Mouse (Mus musculus): ENCODE data around the gene Espl1. TPM values are rescaled to one million over a fixed set of nuclear protein-coding genes. Genes with fewer than 3 reads are reported as not detected.

The Espl1 gene
- polyA plus RNA-seq, 1 experiment from 2014 or later: 25.3 TPM

DNA sequence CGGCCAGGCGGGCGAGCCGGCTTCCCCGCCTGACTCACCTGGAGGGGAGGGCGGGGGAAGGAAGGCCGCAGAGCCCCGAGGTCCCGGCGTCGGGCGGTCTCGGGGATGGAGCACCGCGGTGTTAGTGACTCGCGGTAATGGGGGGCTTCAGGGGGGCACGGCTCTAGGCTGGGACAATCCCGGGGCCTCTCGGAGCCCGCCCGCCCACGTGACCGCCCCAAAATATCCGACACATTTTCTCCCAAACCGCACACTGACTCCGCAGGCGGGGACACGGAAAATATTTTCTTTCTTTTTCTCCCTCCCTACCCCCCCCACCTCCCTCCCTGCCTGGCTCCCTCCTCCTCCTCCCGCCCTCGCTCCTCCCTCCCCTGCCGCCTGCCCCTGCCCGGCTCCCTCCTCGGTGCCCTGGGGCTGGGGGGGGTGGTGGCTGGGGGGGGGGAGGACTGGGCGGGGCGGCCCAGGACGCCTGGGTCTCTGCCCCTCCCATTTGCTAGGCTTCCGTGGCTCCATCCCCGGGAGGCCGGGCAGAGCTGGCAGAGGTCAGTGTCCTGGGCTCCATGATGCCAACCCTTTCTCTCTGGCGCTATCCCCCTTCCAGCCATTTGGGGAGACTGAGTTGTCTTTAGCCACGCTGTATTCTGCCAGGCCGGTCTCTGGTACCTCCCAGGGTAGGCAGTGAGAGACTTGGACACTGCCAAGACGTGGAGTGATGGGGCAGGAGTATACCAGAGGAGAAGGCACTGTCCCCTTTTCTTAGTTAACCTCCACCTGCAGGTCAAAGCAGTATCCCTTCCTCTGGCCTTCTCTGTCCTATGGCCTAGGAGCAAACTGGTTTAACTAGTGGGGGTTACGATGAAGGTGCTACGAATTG is 38.6 kb upstream of the Espl1 start, which contains the start of gene Rarg:
Gene Rarg (minus strand): TSS at position 316 of the 874 bp plus-strand sequence.
- peak within 1 kb of the TSS; percentile 99 for H3K27ac ChIP-seq

DNA sequence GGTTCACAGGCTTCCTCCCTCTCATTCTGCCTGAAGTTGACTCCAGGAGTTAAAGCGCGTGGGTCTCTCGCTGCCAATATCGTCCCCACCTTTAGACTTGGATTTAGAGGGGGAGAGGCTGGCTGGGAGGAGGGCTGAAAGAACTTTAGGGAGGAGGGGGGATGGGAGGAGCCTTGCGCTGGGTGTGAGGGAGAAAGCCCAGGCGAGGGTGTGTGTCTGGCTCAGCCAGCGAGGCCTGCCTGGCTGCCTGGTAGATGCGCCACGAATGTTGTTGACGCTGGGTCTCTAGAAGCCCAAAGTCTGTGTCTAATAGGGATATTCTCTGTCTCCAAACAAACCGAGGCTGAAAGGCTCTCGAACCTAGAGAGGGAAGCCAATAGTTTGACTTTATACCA is 38.0 kb upstream of the Espl1 start:
- peak overlapping the region; percentile 99 for H3K27ac ChIP-seq
- H3K4me1 ChIP-seq: peaks cover 75% of the 10 kb centered on the region
- H3K36me3 ChIP-seq: peaks cover 12% of the 10 kb centered on the region
- H3K4me3 ChIP-seq: peak overlapping the region; percentile 76
- H3K9ac ChIP-seq: peak overlapping the region; percentile 97
- H3K4me2 ChIP-seq: peak overlapping the region; percentile 98
- no peaks in the 10 kb centered on the region for H3K27me3 ChIP-seq
- H3K9me3 ChIP-seq: no peaks in the 10 kb centered on the region
- 1% methylated on average over 12 of the region's 12 CpGs for WGBS
- peak; percentile 48; the same call in 1 of the 2 replicates for ATAC-seq (ENCODE audit: insufficient number of reproducible peaks, insufficient read depth, low FRiP score, low TSS enrichment, low read depth)

More for the DNA sequence above, 38.6 kb upstream of the Espl1 start, which contains the start of gene Rarg:
- Histone ChIP-seq H3K27me3 (no peaks in the 10 kb centered on the region), H3K4me3 (peak within 1 kb of the TSS; percentile 76), H3K4me1 (peaks cover 76% of the 10 kb centered on the region), H3K9ac (peak within 1 kb of the TSS; percentile 97), H3K9me3 (no peaks in the 10 kb centered on the region), H3K4me2 (peak within 1 kb of the TSS; percentile 98), H3K36me3 (peaks cover 17% of the 10 kb centered on the region)
- under 1% methylated on average over 43 of the region's 46 CpGs for WGBS
- peak; percentile 57 for ATAC-seq (ENCODE audit: insufficient number of reproducible peaks, insufficient read depth, low FRiP score, low TSS enrichment, low read depth)

DNA sequence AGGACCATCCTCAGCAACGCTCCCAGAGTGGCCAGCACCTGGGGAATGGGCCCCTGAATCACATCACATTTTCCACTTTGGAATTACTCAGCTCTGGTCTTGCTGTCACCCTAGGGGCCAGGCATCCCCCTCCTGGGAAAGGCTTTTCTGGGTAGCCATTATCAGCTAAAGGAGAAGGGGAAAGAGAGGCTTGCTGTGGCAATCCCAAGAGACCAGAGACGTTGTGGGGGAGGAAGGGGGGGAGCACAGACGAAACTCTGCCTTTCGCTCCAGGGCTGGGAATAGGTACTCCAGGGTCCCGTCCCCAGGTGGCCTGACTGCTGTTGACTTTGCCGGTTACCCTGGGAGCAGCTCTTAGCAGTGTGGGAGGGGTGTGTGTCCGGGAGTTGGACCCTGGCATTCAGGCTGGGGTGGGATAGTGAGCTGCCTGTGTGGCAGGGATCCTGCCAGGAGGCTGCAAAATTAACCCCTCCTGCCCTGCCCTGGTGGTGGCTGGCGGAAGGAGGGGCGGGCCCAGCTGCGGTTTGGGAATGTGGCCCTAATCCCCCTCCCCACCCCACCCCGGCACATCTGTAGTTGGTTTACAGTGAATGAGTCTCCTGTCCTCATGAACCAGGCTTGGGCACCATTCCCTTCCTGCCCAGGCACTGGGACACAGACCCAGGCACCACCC is 37.3 kb upstream of the Espl1 start:
- Histone ChIP-seq H3K27me3 (no peaks in the 10 kb centered on the region), H3K4me1 (peaks cover 73% of the 10 kb centered on the region), H3K36me3 (peaks cover 7% of the 10 kb centered on the region), H3K9me3 (no peaks in the 10 kb centered on the region), H3K4me3 (peak overlapping the region; percentile 76), H3K4me2 (peak overlapping the region; percentile 98), H3K27ac (peak overlapping the region; percentile 99), H3K9ac (peak overlapping the region; percentile 97)
- WGBS: 4% methylated on average over 11 of the region's 11 CpGs
- peak; percentile 60 for ATAC-seq (ENCODE audit: insufficient number of reproducible peaks, insufficient read depth, low FRiP score, low TSS enrichment, low read depth)

DNA sequence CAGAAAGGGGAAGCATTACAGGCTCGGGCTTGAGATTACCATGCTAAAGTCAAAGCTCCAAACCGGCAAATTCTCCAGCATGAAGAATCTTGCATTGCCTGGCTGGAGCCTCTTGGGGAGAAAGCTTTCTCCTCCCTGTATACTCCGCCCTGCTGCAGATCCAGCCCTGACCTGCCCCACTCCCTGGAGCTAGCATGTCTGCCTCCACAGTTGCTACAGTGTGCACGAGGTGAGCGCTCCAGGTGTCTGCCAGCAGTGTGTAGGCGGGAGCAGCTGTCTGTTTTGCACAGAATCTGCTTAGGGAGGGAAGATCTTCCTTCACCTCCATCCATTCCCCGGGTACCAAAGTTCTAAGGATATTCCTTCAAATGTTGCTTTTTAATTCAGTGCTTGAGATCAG is 33.5 kb upstream of the Espl1 start:
- peak overlapping the region; percentile 26 for H3K4me2 ChIP-seq

DNA sequence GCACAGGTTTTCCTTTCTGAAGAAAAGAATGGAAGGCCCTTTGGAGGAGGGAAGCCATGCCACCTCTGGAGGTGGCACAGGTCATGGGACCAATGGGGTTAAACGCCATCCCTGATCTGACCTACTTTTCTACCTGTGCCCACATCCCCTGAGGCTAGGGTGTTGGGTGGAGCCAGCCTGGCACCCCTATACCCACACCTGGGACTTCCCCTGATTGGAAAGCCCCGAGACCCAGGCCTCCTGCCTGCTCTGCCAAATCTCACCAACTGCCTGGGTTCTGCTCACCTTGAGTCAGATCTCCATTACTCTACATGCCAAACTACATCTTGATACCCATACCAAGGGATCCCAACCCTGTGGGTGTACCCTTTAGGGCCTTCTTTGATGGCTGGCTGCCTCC is 33.0 kb upstream of the Espl1 start:
- H3K36me3 ChIP-seq: no peaks in the 10 kb centered on the region
- 77% methylated on average over 2 of the region's 2 CpGs for WGBS
- H3K9me3 ChIP-seq: no peaks in the 10 kb centered on the region
- H3K27ac ChIP-seq: peak overlapping the region; percentile 75
- ATAC-seq (ENCODE audit: insufficient number of reproducible peaks, insufficient read depth, low FRiP score, low TSS enrichment, low read depth): no peak
- H3K4me2 ChIP-seq: no peak overlapping the region
- peaks cover 43% of the 10 kb centered on the region for H3K4me1 ChIP-seq
- H3K4me3 ChIP-seq: no peak overlapping the region
- H3K9ac ChIP-seq: no peak overlapping the region
- no peaks in the 10 kb centered on the region for H3K27me3 ChIP-seq

More for the DNA sequence above, 33.5 kb upstream of the Espl1 start:
- H3K36me3 ChIP-seq: no peaks in the 10 kb centered on the region
- H3K9ac ChIP-seq: peak overlapping the region; percentile 27; the same call in 1 of the 2 replicates
- no peaks in the 10 kb centered on the region for H3K9me3 ChIP-seq
- peaks cover 48% of the 10 kb centered on the region for H3K4me1 ChIP-seq
- WGBS: 36% methylated on average over 7 of the region's 7 CpGs
- no peaks in the 10 kb centered on the region for H3K27me3 ChIP-seq
- 0 out of 2 replicates have a peak, but pooled peaks have one; percentile 30 for ATAC-seq (ENCODE audit: insufficient number of reproducible peaks, insufficient read depth, low FRiP score, low TSS enrichment, low read depth)
- peak overlapping the region; percentile 75 for H3K27ac ChIP-seq
- H3K4me3 ChIP-seq: no peak overlapping the region

DNA sequence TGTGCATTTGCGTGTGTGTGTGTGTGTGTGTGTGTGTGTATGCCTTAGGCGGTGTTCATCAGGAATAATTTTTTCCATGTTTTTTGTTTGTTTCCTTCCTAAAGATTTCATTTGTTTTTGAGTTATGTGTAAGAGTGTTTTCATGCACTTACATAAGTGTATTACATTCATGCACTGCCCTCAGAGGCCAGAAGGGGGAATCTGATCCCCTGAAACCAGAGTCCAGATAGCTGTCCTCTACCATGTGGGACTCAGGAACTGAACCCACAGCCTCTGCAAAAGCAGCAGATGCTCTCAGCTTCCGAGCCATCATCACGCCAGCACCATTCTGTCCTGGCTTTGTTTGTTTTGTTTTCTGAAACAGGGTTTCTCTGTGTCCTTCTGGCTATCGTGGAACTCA is 30.5 kb upstream of the Espl1 start:
- Histone ChIP-seq H3K4me2 (no peak overlapping the region), H3K4me1 (peaks cover 28% of the 10 kb centered on the region), H3K27ac (no peak overlapping the region), H3K36me3 (no peaks in the 10 kb centered on the region), H3K4me3 (no peak overlapping the region), H3K27me3 (no peaks in the 10 kb centered on the region), H3K9me3 (no peaks in the 10 kb centered on the region), H3K9ac (no peak overlapping the region)
- ATAC-seq (ENCODE audit: insufficient number of reproducible peaks, insufficient read depth, low FRiP score, low TSS enrichment, low read depth): no peak
- 85% methylated on average over 5 of the region's 5 CpGs for WGBS

DNA sequence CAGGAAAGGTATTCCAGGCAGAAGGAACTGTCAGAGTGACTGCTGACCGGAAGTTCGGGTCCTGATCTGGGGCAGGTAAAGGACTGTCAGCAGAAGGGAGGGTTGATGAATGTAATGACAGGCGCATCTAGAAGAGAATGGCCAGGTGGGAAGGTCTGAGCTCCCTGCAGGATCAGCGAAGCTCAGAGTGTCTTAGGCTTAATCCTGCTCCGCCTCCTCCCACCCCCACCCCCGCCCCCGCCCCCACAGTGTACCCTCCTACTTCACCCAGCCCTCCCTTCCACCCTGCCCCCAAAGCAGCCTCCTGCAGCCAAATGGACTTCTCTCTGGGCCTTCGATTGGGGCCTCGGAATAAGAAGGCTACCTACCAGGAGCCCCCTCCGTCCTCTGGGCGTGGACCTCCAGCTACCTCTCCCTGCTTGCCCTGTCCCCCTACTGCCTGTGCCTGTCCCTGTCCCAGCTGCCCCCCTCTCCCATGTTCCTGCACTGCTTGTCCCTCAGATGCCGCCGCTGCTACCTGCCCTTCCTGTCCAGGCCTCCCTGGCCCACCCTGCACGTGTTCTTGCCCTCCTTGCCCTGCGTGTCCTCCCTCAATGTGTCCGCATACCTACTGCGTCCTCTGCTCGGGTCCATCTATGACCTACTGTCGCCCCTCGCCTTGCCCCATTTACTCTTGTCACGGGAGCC is 25.6 kb upstream of the Espl1 start, which contains the start of gene Gm9918:
Gene Gm9918 (plus strand): TSS at position 290 of the 687 bp plus-strand sequence.
- Histone ChIP-seq H3K4me3 (peak within 1 kb of the TSS; percentile 45), H3K36me3 (no peaks in the 10 kb centered on the region), H3K27me3 (no peaks in the 10 kb centered on the region), H3K9me3 (no peaks in the 10 kb centered on the region), H3K27ac (peak within 1 kb of the TSS; percentile 35), H3K9ac (peak within 1 kb of the TSS; percentile 72), H3K4me2 (peak within 1 kb of the TSS; percentile 79), H3K4me1 (peaks cover 22% of the 10 kb centered on the region)
- 7% methylated on average over 20 of the region's 21 CpGs for WGBS
- ATAC-seq (ENCODE audit: insufficient number of reproducible peaks, insufficient read depth, low FRiP score, low TSS enrichment, low read depth): 0 out of 2 replicates have a peak, but pooled peaks have one; percentile 37

DNA sequence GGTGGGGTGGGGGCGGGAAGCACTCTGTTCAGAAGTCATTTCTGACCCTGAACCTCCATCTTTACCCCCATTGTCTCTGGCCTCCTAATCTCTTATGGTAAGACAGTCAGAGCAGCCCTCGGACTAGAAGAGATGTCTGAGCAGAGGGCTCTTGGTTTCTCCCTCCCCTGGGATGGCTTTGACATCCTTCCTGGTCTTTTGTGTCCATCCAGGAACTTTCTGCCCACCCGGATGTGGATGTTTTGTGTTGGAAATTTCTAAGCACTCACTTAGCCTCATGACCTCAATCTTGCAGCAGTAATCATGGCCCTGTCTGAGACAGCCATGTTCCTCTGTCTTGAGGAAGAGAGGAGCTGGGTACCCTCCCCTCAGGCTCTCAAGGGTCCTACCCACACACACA is 24.6 kb upstream of the Espl1 start:
- 24% methylated on average over 3 of the region's 3 CpGs for WGBS
- H3K9ac ChIP-seq: peak overlapping the region; percentile 72; the same call in 1 of the 2 replicates
- no peaks in the 10 kb centered on the region for H3K9me3 ChIP-seq
- peaks cover 22% of the 10 kb centered on the region for H3K4me1 ChIP-seq
- H3K36me3 ChIP-seq: no peaks in the 10 kb centered on the region
- no peak for ATAC-seq (ENCODE audit: insufficient number of reproducible peaks, insufficient read depth, low FRiP score, low TSS enrichment, low read depth)
- H3K27me3 ChIP-seq: no peaks in the 10 kb centered on the region
- peak overlapping the region; percentile 35; the same call in 1 of the 2 replicates for H3K27ac ChIP-seq
- peak overlapping the region; percentile 79 for H3K4me2 ChIP-seq
- H3K4me3 ChIP-seq: peak overlapping the region; percentile 45

DNA sequence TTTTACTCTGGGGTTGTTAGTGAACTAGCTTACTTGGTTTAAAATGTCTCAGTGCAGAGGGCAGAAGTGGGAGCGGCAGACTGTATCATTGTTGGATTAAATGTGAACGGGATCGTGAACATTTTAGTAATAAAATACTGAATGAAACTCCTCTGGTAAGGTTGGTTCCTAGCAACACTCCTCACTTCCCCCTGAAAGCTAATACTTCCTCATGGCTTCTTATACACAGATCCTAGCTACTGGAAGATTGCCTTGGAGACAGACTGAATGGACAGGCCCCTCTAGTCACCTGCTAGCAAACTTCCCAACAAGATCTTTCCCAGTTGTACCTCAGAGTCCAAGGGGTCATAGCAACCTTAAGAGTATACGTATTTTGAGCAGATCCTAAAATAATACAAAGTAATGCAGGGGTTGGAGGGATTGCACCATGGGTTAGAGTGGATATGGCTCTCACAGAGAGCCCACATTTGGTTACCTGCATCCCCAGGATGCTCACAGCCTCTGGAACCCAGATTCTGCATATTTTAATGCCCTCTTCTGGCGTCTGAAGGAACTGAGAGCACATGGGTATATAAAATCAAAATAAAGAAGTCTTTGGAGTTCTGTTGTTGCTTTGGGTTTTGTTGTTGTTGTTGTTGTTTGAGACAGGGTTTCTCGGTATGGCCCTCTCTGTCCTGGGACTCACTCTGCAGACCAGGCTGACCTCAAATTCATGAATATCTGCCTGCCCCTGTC is 21.9 kb upstream of the Espl1 start:
- H3K9ac ChIP-seq: no peak overlapping the region
- no peaks in the 10 kb centered on the region for H3K9me3 ChIP-seq
- peaks cover 26% of the 10 kb centered on the region for H3K4me1 ChIP-seq
- no peak overlapping the region for H3K4me3 ChIP-seq
- ATAC-seq (ENCODE audit: insufficient number of reproducible peaks, insufficient read depth, low FRiP score, low TSS enrichment, low read depth): no peak
- H3K4me2 ChIP-seq: no peak overlapping the region
- H3K27me3 ChIP-seq: no peaks in the 10 kb centered on the region
- WGBS: 72% methylated on average over 6 of the region's 6 CpGs
- no peaks in the 10 kb centered on the region for H3K36me3 ChIP-seq
- H3K27ac ChIP-seq: no peak overlapping the region

DNA sequence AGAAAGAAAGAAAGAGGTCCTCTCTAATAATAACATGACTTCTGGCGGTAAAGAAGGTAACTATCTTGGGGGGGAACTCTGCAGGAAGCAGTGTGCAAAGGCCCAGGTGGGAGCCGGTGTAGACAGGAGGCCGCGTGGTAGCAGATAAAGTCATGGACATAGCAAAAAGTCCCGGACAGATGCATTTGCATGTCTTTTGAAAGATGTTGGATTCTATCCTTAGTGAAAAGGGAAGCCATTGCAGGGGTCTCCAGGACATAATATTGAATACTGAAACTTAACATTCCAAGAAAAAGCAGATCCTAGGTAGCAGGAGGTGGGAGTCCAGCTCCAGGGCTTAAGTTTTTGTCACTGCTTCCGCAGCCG is 17.4 kb upstream of the Espl1 start:
- H3K27me3 ChIP-seq: no peaks in the 10 kb centered on the region
- peaks cover 21% of the 10 kb centered on the region for H3K4me1 ChIP-seq
- ATAC-seq (ENCODE audit: insufficient number of reproducible peaks, insufficient read depth, low FRiP score, low TSS enrichment, low read depth): no peak
- H3K9me3 ChIP-seq: no peaks in the 10 kb centered on the region
- H3K4me3 ChIP-seq: peak overlapping the region; percentile 85
- peaks cover 23% of the 10 kb centered on the region for H3K36me3 ChIP-seq
- peak overlapping the region; percentile 92 for H3K4me2 ChIP-seq
- peak overlapping the region; percentile 89 for H3K27ac ChIP-seq
- H3K9ac ChIP-seq: peak overlapping the region; percentile 84
- WGBS: 36% methylated on average over 7 of the region's 7 CpGs

Data from embryonic facial prominence, embryonic 13.5 days (tissue).